23 mouse cellular contexts compared by ENCODE assay signal in the genomic region with DNA sequence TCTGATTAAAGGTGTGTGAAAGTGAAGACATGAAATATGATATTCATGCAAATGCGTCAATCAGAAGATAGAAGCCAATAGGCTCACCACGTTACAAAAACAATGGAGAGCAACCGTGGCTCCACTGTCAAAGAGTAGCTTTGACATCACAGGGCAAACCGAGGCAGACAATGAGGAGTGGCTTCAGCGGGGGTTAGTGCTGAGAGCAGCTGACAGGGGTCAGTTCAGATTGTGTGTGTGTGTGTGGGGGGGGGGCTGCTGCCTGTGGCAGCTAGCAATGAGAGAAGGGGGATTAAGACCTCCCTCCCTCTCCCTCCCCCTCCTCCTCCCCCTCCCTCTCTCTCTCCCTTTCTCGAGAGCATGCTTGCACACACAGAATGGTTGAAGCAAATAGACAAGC.
A peak's percentile ranks its signal among the peaks of the same experiment; 100 is the strongest.
DNase-seq lines count a peak whose midpoint lies in the region; ATAC-seq and TF ChIP-seq lines count a peak whose summit lies in the region.
"Had no signal": no experiment of that assay in that cellular context is flagged by ENCODE, and none has a peak within 500 bp of the region (broad histone marks: within the 10 kb centered on the region; RNA-seq: fewer than 3 reads in every experiment).

No protein-coding gene starts in this region.

- H3K9ac ChIP-seq in forebrain, embryonic 12.5 days = no peak overlapping the region
- no peak overlapping the region for H3K9ac ChIP-seq in forebrain, embryonic 16.5 days (replicated peaks; ENCODE audit: low read depth, low read length)
- no peak overlapping the region for H3K9ac ChIP-seq in midbrain, embryonic 11.5 days (ENCODE audit: low read length)
- no peak overlapping the region for H3K9ac ChIP-seq in midbrain, postnatal 0 days (replicated peaks; ENCODE audit: low read length, poor library complexity, severe bottlenecking)
- H3K9ac ChIP-seq in midbrain, embryonic 12.5 days (replicated peaks) = no peak overlapping the region
- H3K9ac ChIP-seq: embryonic facial prominence, embryonic 15.5 days; limb, embryonic 12.5 days; liver, embryonic 12.5 days; stomach, embryonic 15.5 days had no signal

- no peaks in the 10 kb centered on the region for H3K9me3 ChIP-seq in forebrain, embryonic 12.5 days
- no peaks in the 10 kb centered on the region for H3K9me3 ChIP-seq in forebrain, embryonic 16.5 days (ENCODE audit: control insufficient read depth, low read length)
- no peaks in the 10 kb centered on the region for H3K9me3 ChIP-seq in midbrain, embryonic 11.5 days (ENCODE audit: control insufficient read depth, low read length)
- no peaks in the 10 kb centered on the region for H3K9me3 ChIP-seq in midbrain, postnatal 0 days (ENCODE audit: low read length)
- H3K9me3 ChIP-seq in midbrain, embryonic 12.5 days = no peaks in the 10 kb centered on the region
- H3K9me3 ChIP-seq: embryonic facial prominence, embryonic 15.5 days; limb, embryonic 12.5 days; liver, embryonic 12.5 days; stomach, embryonic 15.5 days had no signal

- WGBS in forebrain, embryonic 12.5 days = 19% methylated on average over 5 of the region's 6 CpGs
- WGBS in forebrain, embryonic 16.5 days = 15% methylated on average over 6 of the region's 6 CpGs
- 18% methylated on average over 6 of the region's 6 CpGs for WGBS in midbrain, embryonic 11.5 days
- 20% methylated on average over 5 of the region's 6 CpGs for WGBS in midbrain, postnatal 0 days
- WGBS in midbrain, embryonic 12.5 days = 10% methylated on average over 6 of the region's 6 CpGs

- ATAC-seq in forebrain, embryonic 12.5 days (ENCODE audit: low FRiP score) = peak; percentile 70
- no peak for ATAC-seq in forebrain, embryonic 16.5 days
- peak; percentile 93 for ATAC-seq in midbrain, embryonic 11.5 days (ENCODE audit: low FRiP score)
- ATAC-seq in midbrain, postnatal 0 days (ENCODE audit: low FRiP score) = no peak
- ATAC-seq in midbrain, embryonic 12.5 days (ENCODE audit: low FRiP score, low read depth) = peak; percentile 89
- ATAC-seq: CD4-positive, CD25-positive, alpha-beta regulatory T cell, adult 4 months; liver, embryonic 12.5 days had no signal

- H3K4me3 ChIP-seq in forebrain, embryonic 12.5 days (replicated peaks) = no peak overlapping the region
- H3K4me3 ChIP-seq in forebrain, embryonic 16.5 days (replicated peaks; ENCODE audit: low read length) = no peak overlapping the region
- no peak overlapping the region for H3K4me3 ChIP-seq in midbrain, embryonic 11.5 days (ENCODE audit: low read depth, low read length)
- H3K4me3 ChIP-seq in midbrain, postnatal 0 days (ENCODE audit: low read depth, low read length) = no peak overlapping the region
- H3K4me3 ChIP-seq in midbrain, embryonic 12.5 days = no peak overlapping the region
- H3K4me3 ChIP-seq: embryonic facial prominence, embryonic 15.5 days; limb, embryonic 12.5 days; liver, embryonic 12.5 days; stomach, embryonic 15.5 days had no signal

- no peaks in the 10 kb centered on the region for H3K27me3 ChIP-seq in forebrain, embryonic 12.5 days
- no peaks in the 10 kb centered on the region for H3K27me3 ChIP-seq in forebrain, embryonic 16.5 days (replicated peaks; ENCODE audit: control insufficient read depth, insufficient read depth, low read length)
- H3K27me3 ChIP-seq in midbrain, embryonic 11.5 days (ENCODE audit: control insufficient read depth, insufficient read depth, low read length) = no peaks in the 10 kb centered on the region
- no peaks in the 10 kb centered on the region for H3K27me3 ChIP-seq in midbrain, postnatal 0 days (ENCODE audit: insufficient read depth, low read length)
- H3K27me3 ChIP-seq in midbrain, embryonic 12.5 days = no peaks in the 10 kb centered on the region
- H3K27me3 ChIP-seq: embryonic facial prominence, embryonic 15.5 days; limb, embryonic 12.5 days; liver, embryonic 12.5 days; stomach, embryonic 15.5 days had no signal

- peak; percentile 82 for DNase-seq in midbrain, embryonic 11.5 days (ENCODE audit: low spot score, missing footprints)
- no peak for DNase-seq in midbrain, postnatal 0 days (ENCODE audit: low spot score)
- DNase-seq in left cerebral cortex, adult 8-10 months (ENCODE audit: low spot score in 2 of 2) = no peak
- no peak for DNase-seq in gastrocnemius, postnatal 14 days
- no peak for DNase-seq in ovary, postnatal 36 days (ENCODE audit: low spot score)
- DNase-seq: adrenal gland, postnatal 14 days; cerebellum, adult 8-10 months; cerebellum, postnatal 36 days; kidney, adult 8-10 months; kidney, postnatal 14 days; lung, adult 18-20 months; lung, postnatal 10 days; right cerebral cortex, adult 18-20 months; right cerebral cortex, postnatal 4 days; thymus, postnatal 36 days had no signal

- H3K4me2 ChIP-seq in forebrain, embryonic 12.5 days = no peak overlapping the region
- H3K4me2 ChIP-seq in forebrain, embryonic 16.5 days (ENCODE audit: low read length) = no peak overlapping the region
- H3K4me2 ChIP-seq in midbrain, embryonic 11.5 days = no peak overlapping the region
- H3K4me2 ChIP-seq in midbrain, postnatal 0 days (ENCODE audit: low read depth, low read length, poor library complexity, severe bottlenecking) = no peak overlapping the region
- H3K4me2 ChIP-seq in midbrain, embryonic 12.5 days (replicated peaks) = peak overlapping the region; percentile 25
- H3K4me2 ChIP-seq: embryonic facial prominence, embryonic 15.5 days; limb, embryonic 12.5 days; liver, embryonic 12.5 days; stomach, embryonic 15.5 days had no signal

- no peaks in the 10 kb centered on the region for H3K4me1 ChIP-seq in forebrain, embryonic 12.5 days
- H3K4me1 ChIP-seq in forebrain, embryonic 16.5 days (replicated peaks; ENCODE audit: control insufficient read depth, insufficient read depth, low read length) = no peaks in the 10 kb centered on the region
- H3K4me1 ChIP-seq in midbrain, embryonic 11.5 days (ENCODE audit: control insufficient read depth, insufficient read depth, low read length) = peaks cover 4% of the 10 kb centered on the region; the same call in 1 of the 2 replicates
- H3K4me1 ChIP-seq in midbrain, postnatal 0 days (ENCODE audit: insufficient read depth, low read length) = no peaks in the 10 kb centered on the region
- H3K4me1 ChIP-seq in midbrain, embryonic 12.5 days = peaks cover 5% of the 10 kb centered on the region; the same call in 1 of the 2 replicates
- H3K4me1 ChIP-seq: embryonic facial prominence, embryonic 15.5 days; limb, embryonic 12.5 days; liver, embryonic 12.5 days; stomach, embryonic 15.5 days had no signal

- no peak overlapping the region for H3K27ac ChIP-seq in forebrain, embryonic 12.5 days
- no peak overlapping the region for H3K27ac ChIP-seq in forebrain, embryonic 16.5 days (ENCODE audit: low read length)
- H3K27ac ChIP-seq in midbrain, embryonic 11.5 days (ENCODE audit: low read depth, low read length) = no peak overlapping the region
- H3K27ac ChIP-seq in midbrain, postnatal 0 days (ENCODE audit: low read depth, low read length) = no peak overlapping the region
- H3K27ac ChIP-seq in midbrain, embryonic 12.5 days (replicated peaks) = 0 out of 2 replicates have a peak overlapping the region, but pooled peaks have one; percentile 39
- H3K27ac ChIP-seq: embryonic facial prominence, embryonic 15.5 days; limb, embryonic 12.5 days; liver, embryonic 12.5 days; stomach, embryonic 15.5 days had no signal

- H3K36me3 ChIP-seq in forebrain, embryonic 12.5 days (replicated peaks) = no peaks in the 10 kb centered on the region
- no peaks in the 10 kb centered on the region for H3K36me3 ChIP-seq in forebrain, embryonic 16.5 days (ENCODE audit: control insufficient read depth, insufficient read depth)
- H3K36me3 ChIP-seq in midbrain, embryonic 11.5 days (ENCODE audit: control insufficient read depth, insufficient read depth, low read length) = no peaks in the 10 kb centered on the region
- H3K36me3 ChIP-seq in midbrain, postnatal 0 days (ENCODE audit: insufficient read depth, low read length) = no peaks in the 10 kb centered on the region
- no peaks in the 10 kb centered on the region for H3K36me3 ChIP-seq in midbrain, embryonic 12.5 days
- H3K36me3 ChIP-seq: embryonic facial prominence, embryonic 15.5 days; limb, embryonic 12.5 days; liver, embryonic 12.5 days; stomach, embryonic 15.5 days had no signal

- TF ChIP-seq CTCF in midbrain, postnatal 0 days (IDR thresholded peaks at IDR 0.05) = no peak

- intact Hi-C loops in gastrocnemius, postnatal 14 days (cut with DNase I; ENCODE audit: low total_unique reads) = no loop called here

Comparison
In these comparisons a context has a peak if more than half of its experiments do, and no peak if none do; other contexts are left out.
1. ATAC-seq: peak in forebrain, embryonic 12.5 days (single experiment), midbrain, embryonic 11.5 days (single experiment) and midbrain, embryonic 12.5 days (single experiment); none in forebrain, embryonic 16.5 days (single experiment) and midbrain, postnatal 0 days (single experiment).